Mouse (Mus musculus): ENCODE data around the gene Fkbp3. TPM values are rescaled to one million over a fixed set of nuclear protein-coding genes. Genes with fewer than 3 reads are reported as not detected.
"Not testable (repeated sequence)": the region's sequence is repeated elsewhere in the genome, so short reads cannot be mapped to it uniquely, and the experiment has no call there.

Fkbp3 gene
- 41.2 and 73.8 TPM in 2 replicates for polyA plus RNA-seq (2011; ENCODE audit: insufficient read depth, insufficient read length, low replicate concordance, missing spikeins)

DNA sequence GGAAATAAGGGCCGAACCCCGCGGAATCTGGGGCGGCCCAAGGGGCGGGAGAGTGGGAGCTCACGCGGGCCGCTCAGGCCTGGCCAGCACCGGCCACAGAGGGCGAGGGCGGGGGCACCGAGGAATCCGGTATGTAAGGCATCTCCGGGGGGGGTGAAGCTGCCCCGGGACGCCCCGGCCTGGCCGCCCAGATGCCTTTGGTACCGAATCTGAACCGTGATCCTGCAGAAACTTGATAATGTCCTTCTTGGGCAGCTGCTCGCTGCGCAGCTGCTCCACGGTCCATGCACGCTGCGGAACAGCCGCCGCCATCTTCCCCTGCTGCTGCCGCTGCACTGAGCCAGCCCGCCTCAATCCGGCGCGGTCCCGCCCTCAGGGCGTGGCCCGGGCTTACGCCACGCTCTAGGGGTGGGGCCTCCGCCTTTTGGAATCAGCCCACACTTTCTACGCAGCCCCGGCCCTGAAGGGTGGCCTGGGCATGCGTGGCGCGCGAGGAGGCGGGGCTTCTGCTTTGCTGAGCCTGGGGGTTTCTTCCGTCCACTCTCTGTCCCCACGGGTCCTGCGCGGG, at the start of gene Fkbp3:
TSS of gene Fkbp3 (minus strand) at position 397 of the 568 bp plus-strand sequence.
- Histone ChIP-seq H3K4me1 (ENCODE audit: control insufficient read depth, insufficient read depth, low read length) (no peaks in the 10 kb centered on the region; the same call in 1 of the 2 replicates), H3K4me3 (replicated peaks; ENCODE audit: control insufficient read depth, low read depth, low read length) (peak within 1 kb of the TSS; percentile 92), H3K27ac (ENCODE audit: control insufficient read depth, insufficient read depth, low read depth, low read length, poor library complexity) (peak within 1 kb of the TSS; percentile 91)
- TF ChIP-seq POLR2A (IDR thresholded peaks at IDR 0.05; ENCODE audit: borderline replicate concordance, control insufficient read depth, low read depth, low read length) (peak; percentile 94; the same call in 1 of the 2 replicates), CTCF (IDR thresholded peaks at IDR 0.05; ENCODE audit: control insufficient read depth, insufficient read depth, low read length) (no peak)
- under 1% methylated on average over 49 of the region's 49 CpGs for WGBS

DNA sequence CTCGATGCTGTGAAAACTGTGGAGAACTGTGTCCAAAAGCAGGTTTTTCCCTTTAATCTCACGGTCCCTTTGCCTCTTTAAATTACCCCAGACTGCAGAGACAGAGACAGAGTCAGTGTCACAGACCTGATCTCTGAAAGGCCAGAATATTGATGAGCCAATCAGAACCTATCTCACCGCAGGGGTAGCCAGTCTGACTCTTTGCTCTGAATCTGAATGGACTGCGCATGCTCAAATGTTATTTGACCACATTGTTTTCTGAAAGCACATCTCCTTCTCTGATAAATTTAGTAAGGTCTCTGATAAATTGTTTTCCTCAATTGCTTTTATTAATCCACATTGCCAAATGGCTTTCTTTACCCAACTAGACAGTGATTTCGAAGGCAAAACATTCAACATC, 45.6 kb upstream of the Fkbp3 start:
- Histone ChIP-seq H3K27ac (ENCODE audit: control insufficient read depth, insufficient read depth, low read depth, low read length, poor library complexity) (no peak overlapping the region), H3K4me3 (replicated peaks; ENCODE audit: control insufficient read depth, low read depth, low read length) (no peak overlapping the region), H3K4me1 (ENCODE audit: control insufficient read depth, insufficient read depth, low read length) (no peaks in the 10 kb centered on the region)
- TF ChIP-seq CTCF (IDR thresholded peaks at IDR 0.05; ENCODE audit: control insufficient read depth, insufficient read depth, low read length) = no peak
- TF ChIP-seq POLR2A (IDR thresholded peaks at IDR 0.05; ENCODE audit: borderline replicate concordance, control insufficient read depth, low read depth, low read length) = no peak
- WGBS = 91% methylated on average over 5 of the region's 5 CpGs

DNA sequence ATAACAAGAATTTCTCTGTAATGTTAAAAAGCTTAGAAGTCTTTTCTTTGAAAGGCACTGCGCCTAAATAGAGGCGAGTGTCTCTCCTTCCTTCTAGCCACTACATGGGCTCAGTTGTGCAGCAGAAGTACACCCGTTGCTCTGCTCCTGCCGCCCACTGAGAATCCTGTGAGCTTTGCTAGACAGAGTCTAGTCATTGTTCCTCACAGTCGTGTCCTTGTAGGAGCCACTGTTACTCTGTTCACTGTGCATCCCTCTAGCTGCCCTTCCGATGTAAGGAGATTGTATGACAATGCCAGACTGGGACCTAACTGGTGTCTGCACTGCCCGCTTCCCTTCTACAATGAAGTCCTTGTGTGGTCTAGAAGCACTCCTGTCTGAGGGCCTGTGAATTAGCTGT, 45.2 kb upstream of the Fkbp3 start:
- H3K4me3 ChIP-seq (replicated peaks; ENCODE audit: control insufficient read depth, low read depth, low read length) = no peak overlapping the region
- H3K27ac ChIP-seq (ENCODE audit: control insufficient read depth, insufficient read depth, low read depth, low read length, poor library complexity) = no peak overlapping the region
- no peaks in the 10 kb centered on the region for H3K4me1 ChIP-seq (ENCODE audit: control insufficient read depth, insufficient read depth, low read length)
- TF ChIP-seq POLR2A (IDR thresholded peaks at IDR 0.05; ENCODE audit: borderline replicate concordance, control insufficient read depth, low read depth, low read length) (no peak), CTCF (IDR thresholded peaks at IDR 0.05; ENCODE audit: control insufficient read depth, insufficient read depth, low read length) (no peak)
- WGBS = 87% methylated on average over 7 of the region's 7 CpGs

DNA sequence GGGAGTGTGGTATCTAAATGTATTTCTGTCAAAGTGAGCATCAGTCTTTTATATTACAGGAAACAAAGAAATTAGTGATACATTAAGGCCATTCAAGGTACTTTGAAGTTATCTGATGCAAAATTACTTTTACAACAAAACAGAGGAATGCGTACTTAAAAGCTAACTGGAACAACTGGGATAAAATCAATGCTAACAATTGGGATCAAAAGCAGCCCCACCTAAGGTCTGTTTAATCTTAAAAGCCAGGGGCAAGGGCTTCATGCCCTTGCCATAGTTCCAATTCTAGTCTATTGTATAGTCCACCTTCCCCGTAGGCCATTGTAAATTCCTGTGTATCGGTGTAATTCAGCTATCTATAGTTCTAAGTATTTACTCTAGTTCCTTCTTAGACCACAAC, 41.2 kb upstream of the Fkbp3 start:
- H3K27ac ChIP-seq (ENCODE audit: control insufficient read depth, insufficient read depth, low read depth, low read length, poor library complexity); H3K4me1 ChIP-seq (ENCODE audit: control insufficient read depth, insufficient read depth, low read length); H3K4me3 ChIP-seq (replicated peaks; ENCODE audit: control insufficient read depth, low read depth, low read length): not testable (repeated sequence)
- WGBS = 86% methylated on average over 3 of the region's 3 CpGs

DNA sequence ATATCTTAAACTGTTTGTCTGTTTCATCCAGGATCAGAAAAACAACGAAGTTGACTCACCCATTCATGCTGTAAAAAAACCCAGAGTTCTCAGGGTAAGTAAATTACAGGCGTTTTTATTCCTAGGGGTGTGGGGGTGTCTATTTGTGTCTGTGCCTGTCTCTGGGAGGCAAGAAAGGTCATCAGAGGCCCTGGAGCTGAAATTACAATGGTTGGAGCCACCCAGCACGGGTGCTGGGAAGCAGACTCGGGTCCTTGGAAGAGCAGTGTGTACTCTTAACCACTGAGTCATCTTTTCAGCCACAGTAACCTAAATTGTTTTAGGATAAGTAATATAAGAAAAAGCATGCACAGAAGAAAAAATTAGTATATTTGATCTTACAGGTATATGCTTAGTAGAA, 40.1 kb upstream of the Fkbp3 start:
- Histone ChIP-seq H3K27ac (ENCODE audit: control insufficient read depth, insufficient read depth, low read depth, low read length, poor library complexity) (no peak overlapping the region), H3K4me3 (replicated peaks; ENCODE audit: control insufficient read depth, low read depth, low read length) (no peak overlapping the region), H3K4me1 (ENCODE audit: control insufficient read depth, insufficient read depth, low read length) (no peaks in the 10 kb centered on the region)
- 86% methylated on average over 4 of the region's 4 CpGs for WGBS
- no peak for TF ChIP-seq CTCF (IDR thresholded peaks at IDR 0.05; ENCODE audit: control insufficient read depth, insufficient read depth, low read length)
- no peak for TF ChIP-seq POLR2A (IDR thresholded peaks at IDR 0.05; ENCODE audit: borderline replicate concordance, control insufficient read depth, low read depth, low read length)

DNA sequence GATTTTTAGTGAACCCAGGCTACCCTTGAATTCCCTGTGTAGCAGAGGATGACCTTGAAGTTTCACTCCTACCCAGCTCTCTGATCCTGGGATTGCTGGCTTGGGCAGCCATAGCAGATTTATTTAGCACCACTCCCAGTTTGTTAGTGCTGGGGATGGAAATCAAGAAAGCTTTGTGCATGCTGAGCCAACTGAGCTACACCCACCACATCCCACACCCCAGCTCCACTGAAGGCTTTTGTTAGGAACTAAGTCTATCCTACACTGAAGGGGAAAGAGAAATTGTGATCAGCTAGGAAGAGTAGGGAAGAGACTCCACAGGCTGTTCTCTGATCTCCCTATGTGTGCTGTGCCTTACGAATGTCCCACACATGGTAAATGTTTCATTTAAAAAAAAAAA, 39.0 kb upstream of the Fkbp3 start:
- WGBS = 89% methylated on average over 1 of the region's 1 CpGs
- Histone ChIP-seq H3K4me3 (replicated peaks; ENCODE audit: control insufficient read depth, low read depth, low read length) (no peak overlapping the region), H3K4me1 (ENCODE audit: control insufficient read depth, insufficient read depth, low read length) (no peaks in the 10 kb centered on the region), H3K27ac (ENCODE audit: control insufficient read depth, insufficient read depth, low read depth, low read length, poor library complexity) (no peak overlapping the region)
- TF ChIP-seq POLR2A (IDR thresholded peaks at IDR 0.05; ENCODE audit: borderline replicate concordance, control insufficient read depth, low read depth, low read length) (no peak), CTCF (IDR thresholded peaks at IDR 0.05; ENCODE audit: control insufficient read depth, insufficient read depth, low read length) (no peak)

DNA sequence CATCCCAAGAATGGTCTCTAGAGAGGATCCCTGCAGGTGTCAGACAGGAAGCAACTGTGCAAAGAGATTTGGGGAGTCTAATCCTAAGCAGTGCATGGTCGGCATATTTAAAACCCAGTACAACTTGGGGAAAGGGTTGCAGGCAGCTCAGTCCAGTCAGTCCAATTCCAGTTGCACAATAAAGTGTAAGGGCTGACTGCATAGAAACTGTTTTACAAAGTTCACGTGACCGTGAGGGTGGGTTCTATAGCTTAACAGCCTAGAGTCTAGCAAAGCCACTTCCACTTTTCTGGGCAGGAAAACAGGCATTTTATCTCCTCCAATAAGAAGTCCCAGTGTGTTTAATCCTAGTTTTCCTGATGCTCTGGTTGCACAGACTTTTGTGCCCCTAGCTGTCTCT, 37.7 kb upstream of the Fkbp3 start:
- 43% methylated on average over 3 of the region's 3 CpGs for WGBS
- no peaks in the 10 kb centered on the region for H3K4me1 ChIP-seq (ENCODE audit: control insufficient read depth, insufficient read depth, low read length)
- no peak overlapping the region for H3K4me3 ChIP-seq (replicated peaks; ENCODE audit: control insufficient read depth, low read depth, low read length)
- TF ChIP-seq CTCF (IDR thresholded peaks at IDR 0.05; ENCODE audit: control insufficient read depth, insufficient read depth, low read length) (no peak), POLR2A (IDR thresholded peaks at IDR 0.05; ENCODE audit: borderline replicate concordance, control insufficient read depth, low read depth, low read length) (no peak)
- no peak overlapping the region for H3K27ac ChIP-seq (ENCODE audit: control insufficient read depth, insufficient read depth, low read depth, low read length, poor library complexity)

DNA sequence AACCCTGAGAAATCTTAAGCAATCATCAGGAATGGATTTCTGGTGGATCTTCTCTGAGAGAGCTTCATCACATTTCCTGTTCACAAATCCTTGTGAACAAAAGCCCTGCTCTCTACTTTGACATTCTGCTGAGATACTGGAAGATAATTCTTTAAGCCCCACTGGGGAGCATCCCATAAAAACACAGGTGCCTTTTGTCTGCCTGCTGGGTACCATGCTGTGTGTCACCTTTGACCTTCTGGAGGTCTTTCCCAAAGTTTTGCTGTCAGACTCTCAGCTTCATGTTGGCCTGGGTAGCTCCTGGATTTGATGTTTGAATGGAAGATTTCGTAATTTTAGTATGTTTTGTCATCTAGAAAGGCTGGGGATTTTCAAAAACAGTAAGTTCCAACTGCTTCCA, 34.9 kb upstream of the Fkbp3 start:
- Histone ChIP-seq H3K4me3 (replicated peaks; ENCODE audit: control insufficient read depth, low read depth, low read length) (no peak overlapping the region), H3K27ac (ENCODE audit: control insufficient read depth, insufficient read depth, low read depth, low read length, poor library complexity) (no peak overlapping the region), H3K4me1 (ENCODE audit: control insufficient read depth, insufficient read depth, low read length) (no peaks in the 10 kb centered on the region)
- TF ChIP-seq POLR2A (IDR thresholded peaks at IDR 0.05; ENCODE audit: borderline replicate concordance, control insufficient read depth, low read depth, low read length) (no peak), CTCF (IDR thresholded peaks at IDR 0.05; ENCODE audit: control insufficient read depth, insufficient read depth, low read length) (no peak)
- 74% methylated on average over 1 of the region's 1 CpGs for WGBS

DNA sequence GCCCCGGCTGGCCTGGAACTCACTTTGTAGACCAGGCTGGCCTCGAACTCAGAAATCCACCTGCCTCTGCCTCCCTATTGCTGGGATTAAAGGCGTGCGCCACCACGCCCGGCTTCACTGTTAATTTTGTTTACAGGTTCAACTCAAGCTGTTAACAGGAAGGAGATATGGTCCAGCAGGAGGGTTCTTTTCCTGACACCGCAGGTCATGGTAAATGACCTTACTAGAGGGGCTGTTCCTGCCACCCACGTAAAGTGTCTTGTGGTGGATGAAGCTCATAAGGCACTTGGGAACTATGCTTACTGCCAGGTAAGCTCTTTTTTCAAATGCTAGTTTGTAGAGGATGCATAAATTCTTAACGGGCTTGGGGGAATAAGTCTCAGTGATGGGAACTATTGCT, 3.1 kb upstream of the Fkbp3 start:
- Histone ChIP-seq H3K27ac (ENCODE audit: control insufficient read depth, insufficient read depth, low read depth, low read length, poor library complexity) (no peak overlapping the region), H3K4me1 (ENCODE audit: control insufficient read depth, insufficient read depth, low read length) (no peaks in the 10 kb centered on the region; the same call in 1 of the 2 replicates), H3K4me3 (replicated peaks; ENCODE audit: control insufficient read depth, low read depth, low read length) (peak overlapping the region; percentile 4)
- WGBS = 67% methylated on average over 9 of the region's 9 CpGs
- no peak for TF ChIP-seq POLR2A (IDR thresholded peaks at IDR 0.05; ENCODE audit: borderline replicate concordance, control insufficient read depth, low read depth, low read length)
- TF ChIP-seq CTCF (IDR thresholded peaks at IDR 0.05; ENCODE audit: control insufficient read depth, insufficient read depth, low read length) = no peak

All from bone marrow, adult 2 months (tissue).